In genomic region chr16:76423964-76424363, GRCm38 (mm10) we compare ENCODE assay signal across 32 mouse cellular contexts.
"Had no signal": no experiment of that assay in that cellular context is flagged by ENCODE, and none has a peak within 500 bp of the region (broad histone marks: within the 10 kb centered on the region; RNA-seq: fewer than 3 reads in every experiment).

No protein-coding gene starts in this region.

- H3K4me3 ChIP-seq: left cerebral cortex, adult 2 months; limb, embryonic 10.5 days; limb, embryonic 12.5 days; limb, embryonic 13.5 days; limb, embryonic 15.5 days; liver, embryonic 12.5 days; liver, embryonic 13.5 days; liver, embryonic 15.5 days; lung, embryonic 15.5 days; megakaryocyte, embryonic 14.5 days; midbrain, embryonic 10.5 days; midbrain, embryonic 12.5 days; midbrain, embryonic 13.5 days; midbrain, embryonic 15.5 days; myocyte had no signal

- H3K36me3 ChIP-seq: limb, embryonic 10.5 days; limb, embryonic 12.5 days; limb, embryonic 13.5 days; limb, embryonic 15.5 days; liver, embryonic 12.5 days; liver, embryonic 13.5 days; liver, embryonic 15.5 days; lung, embryonic 15.5 days; midbrain, embryonic 10.5 days; midbrain, embryonic 12.5 days; midbrain, embryonic 13.5 days; midbrain, embryonic 15.5 days had no signal

- H3K4me2 ChIP-seq: limb, embryonic 12.5 days; limb, embryonic 13.5 days; limb, embryonic 15.5 days; liver, embryonic 11.5 days; liver, embryonic 12.5 days; liver, embryonic 13.5 days; liver, embryonic 15.5 days; lung, embryonic 14.5 days; lung, embryonic 15.5 days; midbrain, embryonic 11.5 days; midbrain, embryonic 12.5 days; midbrain, embryonic 13.5 days; midbrain, embryonic 15.5 days had no signal

- ATAC-seq: liver, embryonic 12.5 days; liver, postnatal 0 days; lung, postnatal 0 days; midbrain, embryonic 13.5 days; midbrain, embryonic 15.5 days; midbrain, embryonic 16.5 days had no signal

- H3K27ac ChIP-seq: left cerebral cortex, adult 2 months; limb, embryonic 10.5 days; limb, embryonic 12.5 days; limb, embryonic 13.5 days; limb, embryonic 15.5 days; liver, embryonic 12.5 days; liver, embryonic 13.5 days; liver, embryonic 14.5 days; liver, embryonic 15.5 days; lung, embryonic 15.5 days; macrophage; midbrain, embryonic 10.5 days; midbrain, embryonic 12.5 days; midbrain, embryonic 13.5 days; midbrain, embryonic 15.5 days had no signal

- H3K9me3 ChIP-seq: limb, embryonic 10.5 days; limb, embryonic 12.5 days; limb, embryonic 13.5 days; limb, embryonic 15.5 days; liver, embryonic 12.5 days; liver, embryonic 13.5 days; liver, embryonic 15.5 days; lung, embryonic 15.5 days; megakaryocyte, embryonic 14.5 days; midbrain, embryonic 10.5 days; midbrain, embryonic 12.5 days; midbrain, embryonic 13.5 days; midbrain, embryonic 15.5 days had no signal

- H3K27me3 ChIP-seq: limb, embryonic 13.5 days; limb, embryonic 15.5 days; liver, embryonic 12.5 days; liver, embryonic 13.5 days; liver, embryonic 15.5 days; lung, embryonic 15.5 days; megakaryocyte, embryonic 14.5 days; midbrain, embryonic 12.5 days; midbrain, embryonic 13.5 days; midbrain, embryonic 15.5 days had no signal

- H3K9ac ChIP-seq: limb, embryonic 12.5 days; limb, embryonic 13.5 days; limb, embryonic 15.5 days; liver, embryonic 12.5 days; liver, embryonic 13.5 days; liver, embryonic 14.5 days; liver, embryonic 15.5 days; liver, postnatal 0 days; lung, embryonic 14.5 days; lung, embryonic 15.5 days; midbrain, embryonic 12.5 days; midbrain, embryonic 13.5 days; midbrain, embryonic 15.5 days had no signal

- H3K4me1 ChIP-seq: limb, embryonic 10.5 days; limb, embryonic 12.5 days; limb, embryonic 13.5 days; limb, embryonic 15.5 days; liver, embryonic 12.5 days; liver, embryonic 13.5 days; liver, embryonic 15.5 days; lung, embryonic 15.5 days; midbrain, embryonic 10.5 days; midbrain, embryonic 12.5 days; midbrain, embryonic 13.5 days; midbrain, embryonic 15.5 days had no signal

- DNase-seq: left cerebral cortex, postnatal 4 days; liver; liver, embryonic 13.5 days; liver, postnatal 0 days; lung, adult 18-20 months; lung, adult 2 months; lung, embryonic 14.5 days; lung, postnatal 10 days; lung, postnatal 14 days; lung, postnatal 36 days; lung, postnatal 4 days; midbrain, embryonic 14.5 days had no signal
